Comparison of ENCODE assay signal across 9 mouse cellular contexts in genomic region chr17:35263523-35263883, GRCm38 (mm10). TPM values are rescaled to one million over a fixed set of nuclear protein-coding genes. Genes with fewer than 3 reads are reported as not detected.
A peak's percentile ranks its signal among the peaks of the same experiment; 100 is the strongest.
DNase-seq lines count a peak whose midpoint lies in the region; ATAC-seq lines count a peak whose summit lies in the region.
"Had no signal": no experiment of that assay in that cellular context is flagged by ENCODE, and none has a peak within 500 bp of the region (broad histone marks: within the 10 kb centered on the region; RNA-seq: fewer than 3 reads in every experiment).

No protein-coding gene starts in this region.

- DNase-seq in kidney, adult 18-20 months = peak; percentile 45
- no peak for DNase-seq in kidney, adult 11 months
- peak; percentile 96 for DNase-seq in midbrain, embryonic 11.5 days (ENCODE audit: low spot score, missing footprints)
- DNase-seq in urinary bladder, postnatal 14 days (ENCODE audit: low spot score) = no peak
- DNase-seq in ovary, adult 18-20 months (ENCODE audit: low spot score) = no peak

- peak overlapping the region; percentile 99 for H3K4me2 ChIP-seq in embryonic facial prominence, embryonic 13.5 days
- H3K4me2 ChIP-seq in intestine, embryonic 15.5 days (replicated peaks) = peak overlapping the region; percentile 99
- peak overlapping the region; percentile 88 for H3K4me2 ChIP-seq in midbrain, embryonic 11.5 days

- H3K36me3 ChIP-seq in embryonic facial prominence, embryonic 13.5 days = no peaks in the 10 kb centered on the region
- no peaks in the 10 kb centered on the region for H3K36me3 ChIP-seq in intestine, embryonic 15.5 days
- H3K36me3 ChIP-seq in midbrain, embryonic 11.5 days (ENCODE audit: control insufficient read depth, insufficient read depth, low read length) = no peaks in the 10 kb centered on the region

- peaks cover 80% of the 10 kb centered on the region for H3K27me3 ChIP-seq in embryonic facial prominence, embryonic 13.5 days
- H3K27me3 ChIP-seq in intestine, embryonic 15.5 days (replicated peaks) = peaks cover 9% of the 10 kb centered on the region
- H3K27me3 ChIP-seq in midbrain, embryonic 11.5 days (ENCODE audit: control insufficient read depth, insufficient read depth, low read length) = peaks cover 2% of the 10 kb centered on the region

- 2% methylated on average over 31 of the region's 31 CpGs for WGBS in embryonic facial prominence, embryonic 13.5 days
- WGBS in intestine, embryonic 15.5 days = 1% methylated on average over 31 of the region's 31 CpGs
- WGBS in midbrain, embryonic 11.5 days = under 1% methylated on average over 30 of the region's 31 CpGs

- peak; percentile 27; the same call in 1 of the 2 replicates for ATAC-seq in embryonic facial prominence, embryonic 13.5 days (ENCODE audit: insufficient number of reproducible peaks, insufficient read depth, low FRiP score, low TSS enrichment, low read depth)
- ATAC-seq in intestine, embryonic 15.5 days = peak; percentile 50
- ATAC-seq in midbrain, embryonic 11.5 days (ENCODE audit: low FRiP score) = peak; percentile 43
- ATAC-seq in erythroid progenitor cell, adult 5-6 weeks (replicated peaks; ENCODE audit: low FRiP score, poor library complexity, severe bottlenecking) = no peak; the same call in 1 of the 2 replicates

- H3K4me3 ChIP-seq in embryonic facial prominence, embryonic 13.5 days = peak overlapping the region; percentile 60
- H3K4me3 ChIP-seq in intestine, embryonic 15.5 days (replicated peaks) = peak overlapping the region; percentile 74
- H3K4me3 ChIP-seq in midbrain, embryonic 11.5 days (ENCODE audit: low read depth, low read length) = peak overlapping the region; percentile 63
- H3K4me3 ChIP-seq: myocyte had no signal

- no peaks in the 10 kb centered on the region for H3K9me3 ChIP-seq in embryonic facial prominence, embryonic 13.5 days
- H3K9me3 ChIP-seq in intestine, embryonic 15.5 days = no peaks in the 10 kb centered on the region
- no peaks in the 10 kb centered on the region for H3K9me3 ChIP-seq in midbrain, embryonic 11.5 days (ENCODE audit: control insufficient read depth, low read length)

- peaks cover 9% of the 10 kb centered on the region; the same call in 1 of the 2 replicates for H3K4me1 ChIP-seq in embryonic facial prominence, embryonic 13.5 days
- peaks cover 4% of the 10 kb centered on the region; the same call in 1 of the 2 replicates for H3K4me1 ChIP-seq in intestine, embryonic 15.5 days (replicated peaks)
- peaks cover 4% of the 10 kb centered on the region for H3K4me1 ChIP-seq in midbrain, embryonic 11.5 days (ENCODE audit: control insufficient read depth, insufficient read depth, low read length)

- H3K27ac ChIP-seq in embryonic facial prominence, embryonic 13.5 days = no peak overlapping the region
- no peak overlapping the region for H3K27ac ChIP-seq in intestine, embryonic 15.5 days
- H3K27ac ChIP-seq in midbrain, embryonic 11.5 days (ENCODE audit: low read depth, low read length) = no peak overlapping the region

- H3K9ac ChIP-seq in embryonic facial prominence, embryonic 13.5 days = peak overlapping the region; percentile 71
- H3K9ac ChIP-seq in intestine, embryonic 15.5 days = peak overlapping the region; percentile 69
- H3K9ac ChIP-seq in midbrain, embryonic 11.5 days (ENCODE audit: low read length) = peak overlapping the region; percentile 64

RNA-seq across cellular contexts. Expression of gene H2-D1, which starts 1.0 kb away (rescaled TPM):
- 28.7 and 30.7 TPM in 2 replicates for polyA plus RNA-seq in embryonic facial prominence, embryonic 13.5 days (2015; fragmentation: Nextera tagmentation; extraction: Ambion mirVana)
- 148 and 190 TPM in 2 replicates for polyA plus RNA-seq in intestine, embryonic 15.5 days (2015; fragmentation: Nextera tagmentation; extraction: Ambion mirVana)
- polyA plus RNA-seq in midbrain, embryonic 11.5 days (2014; fragmentation: Nextera tagmentation; extraction: Ambion mirVana) = 42.2 and 45.9 TPM in 2 replicates
- total RNA-seq in erythroid progenitor cell, adult 5-6 weeks (2015; ENCODE audit: low replicate concordance) = 147 and 160 TPM in 2 replicates
- 213 and 250 TPM in 2 replicates for total RNA-seq in erythroid progenitor cell, adult 5-6 weeks (2017; ENCODE audit: low replicate concordance)

RNA-seq across cellular contexts. Expression of gene Ddx39b, which starts 22.0 kb away (rescaled TPM):
- 498 and 543 TPM in 2 replicates for polyA plus RNA-seq in embryonic facial prominence, embryonic 13.5 days (2015; fragmentation: Nextera tagmentation; extraction: Ambion mirVana)
- 382 and 388 TPM in 2 replicates for polyA plus RNA-seq in intestine, embryonic 15.5 days (2015; fragmentation: Nextera tagmentation; extraction: Ambion mirVana)
- 649 and 657 TPM in 2 replicates for polyA plus RNA-seq in midbrain, embryonic 11.5 days (2014; fragmentation: Nextera tagmentation; extraction: Ambion mirVana)
- 169 and 179 TPM in 2 replicates for total RNA-seq in erythroid progenitor cell, adult 5-6 weeks (2015; ENCODE audit: low replicate concordance)
- 80.1 and 99.9 TPM in 2 replicates for total RNA-seq in erythroid progenitor cell, adult 5-6 weeks (2017; ENCODE audit: low replicate concordance)

RNA-seq across cellular contexts. Expression of gene Nfkbil1, which starts 27.9 kb away (rescaled TPM):
- polyA plus RNA-seq in embryonic facial prominence, embryonic 13.5 days (2015; fragmentation: Nextera tagmentation; extraction: Ambion mirVana) = 10.4 and 12.0 TPM in 2 replicates
- polyA plus RNA-seq in intestine, embryonic 15.5 days (2015; fragmentation: Nextera tagmentation; extraction: Ambion mirVana) = 9.9 and 11.0 TPM in 2 replicates
- polyA plus RNA-seq in midbrain, embryonic 11.5 days (2014; fragmentation: Nextera tagmentation; extraction: Ambion mirVana) = 3.3 and 4.4 TPM in 2 replicates
- 0.84 and 1.1 TPM in 2 replicates for total RNA-seq in erythroid progenitor cell, adult 5-6 weeks (2015; ENCODE audit: low replicate concordance)
- total RNA-seq in erythroid progenitor cell, adult 5-6 weeks (2017; ENCODE audit: low replicate concordance) = 3.0 TPM in 1 of 2 replicates, not detected in the other

RNA-seq across cellular contexts. Expression of gene Atp6v1g2, which starts 30.0 kb away (rescaled TPM):
- polyA plus RNA-seq in embryonic facial prominence, embryonic 13.5 days (2015; fragmentation: Nextera tagmentation; extraction: Ambion mirVana) = 3.9 and 4.1 TPM in 2 replicates
- polyA plus RNA-seq in intestine, embryonic 15.5 days (2015; fragmentation: Nextera tagmentation; extraction: Ambion mirVana) = 4.1 and 4.3 TPM in 2 replicates
- polyA plus RNA-seq in midbrain, embryonic 11.5 days (2014; fragmentation: Nextera tagmentation; extraction: Ambion mirVana) = 17.0 and 17.8 TPM in 2 replicates
- total RNA-seq in erythroid progenitor cell, adult 5-6 weeks (2015; ENCODE audit: low replicate concordance) = 6.1 TPM in 1 of 2 replicates, not detected in the other
- not detected in 2 replicates for total RNA-seq in erythroid progenitor cell, adult 5-6 weeks (2017; ENCODE audit: low replicate concordance)

RNA-seq across cellular contexts. Expression of gene Gm16181, which starts 42.9 kb away (rescaled TPM):
- polyA plus RNA-seq in embryonic facial prominence, embryonic 13.5 days (2015; fragmentation: Nextera tagmentation; extraction: Ambion mirVana) = not detected in 2 replicates
- 0.59 and 0.81 TPM in 2 replicates for polyA plus RNA-seq in intestine, embryonic 15.5 days (2015; fragmentation: Nextera tagmentation; extraction: Ambion mirVana)
- polyA plus RNA-seq in midbrain, embryonic 11.5 days (2014; fragmentation: Nextera tagmentation; extraction: Ambion mirVana) = not detected in 2 replicates
- not detected in 2 replicates for total RNA-seq in erythroid progenitor cell, adult 5-6 weeks (2015; ENCODE audit: low replicate concordance)
- not detected in 2 replicates for total RNA-seq in erythroid progenitor cell, adult 5-6 weeks (2017; ENCODE audit: low replicate concordance)

Comparison
In these comparisons a context has a peak if more than half of its experiments do, and no peak if none do; other contexts are left out.
1. DNase-seq: peak in kidney, adult 18-20 months (single experiment) and midbrain, embryonic 11.5 days (single experiment); none in kidney, adult 11 months (single experiment), urinary bladder, postnatal 14 days (single experiment) and ovary, adult 18-20 months (single experiment).
2. Peak in every context shown above with its lines, with median percentiles within 50 percentile points of each other: H3K4me2 ChIP-seq, H3K4me3 ChIP-seq and H3K9ac ChIP-seq.